ENCODE assay signal across 8 mouse cellular contexts in the genomic region with DNA sequence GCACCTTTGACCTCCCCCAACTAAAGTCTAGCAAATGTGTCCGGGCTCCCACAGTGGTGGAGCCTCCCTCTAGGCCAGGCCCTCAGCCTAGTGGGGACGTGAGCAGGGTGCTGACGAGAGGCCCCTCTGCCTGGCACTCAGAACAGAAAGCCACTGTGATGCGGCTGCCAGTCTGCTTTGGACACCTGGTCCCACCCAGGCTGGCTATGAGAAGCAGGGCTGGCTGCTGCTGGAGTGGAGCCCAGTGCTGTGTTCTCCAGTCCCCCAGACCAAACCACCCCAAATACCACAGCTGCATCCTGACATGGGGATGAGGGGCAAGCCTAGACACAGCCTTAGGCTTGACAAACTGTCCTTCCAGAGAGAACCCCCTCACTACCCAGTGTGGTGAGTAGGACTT. TPM values are rescaled to one million over a fixed set of nuclear protein-coding genes. Genes with fewer than 3 reads are reported as not detected.
DNase-seq lines count a peak whose midpoint lies in the region; ATAC-seq and TF ChIP-seq lines count a peak whose summit lies in the region.
"Had no signal": no experiment of that assay in that cellular context is flagged by ENCODE, and none has a peak within 500 bp of the region (broad histone marks: within the 10 kb centered on the region; RNA-seq: fewer than 3 reads in every experiment).

No protein-coding gene starts in this region.

- no peak for TF ChIP-seq POLR2A in brain, embryonic 14.5 days (IDR thresholded peaks at IDR 0.05; ENCODE audit: borderline replicate concordance, extremely low read depth, insufficient read depth, insufficient read length, poor library complexity, severe bottlenecking)

- peak; percentile 53 to 68 for DNase-seq in left cerebral cortex, postnatal 14 days (ENCODE audit: low spot score in 2 of 2)
- DNase-seq in left cerebral cortex, postnatal 36 days (ENCODE audit: low spot score in 2 of 2), result no peak
- DNase-seq in brain, embryonic 14.5 days (ENCODE audit: low read depth), result peak; percentile 84
- DNase-seq in heart, postnatal 4 days, result no peak
- DNase-seq: adrenal gland, postnatal 10 days had no signal

- 0 out of 2 replicates have a peak, but pooled peaks have one; percentile 19 for ATAC-seq in erythroblast, adult 5-6 weeks (replicated peaks; ENCODE audit: low FRiP score, poor library complexity, severe bottlenecking)
- peak; percentile 16 for ATAC-seq in megakaryocyte-erythroid progenitor cell, adult 5-6 weeks (replicated peaks; ENCODE audit: low FRiP score, low TSS enrichment, poor library complexity, severe bottlenecking)
- no peak for ATAC-seq in CD4-positive, CD25-positive, alpha-beta regulatory T cell, adult 4 months

- intact Hi-C loops in left cerebral cortex, postnatal 14 days (cut with DNase I), result no loop called here
- intact Hi-C loops in left cerebral cortex, postnatal 36 days (cut with DNase I), result loop anchor here (5.0 kb wide), 1 partner anchor 41 kb away; a partner anchor contains a TSS

- TF ChIP-seq CTCF in brain, embryonic 14.5 days (IDR thresholded peaks at IDR 0.05; ENCODE audit: borderline replicate concordance, extremely low read depth, insufficient read depth, insufficient read length), result no peak

RNA-seq across cellular contexts. Expression of a gene that starts 42.4 kb away (rescaled TPM):
- total RNA-seq in left cerebral cortex, postnatal 14 days (2021), result 10 to 100 TPM; 21.6 to 22.4 TPM
- 10 to 100 TPM; 16.7 to 28.8 TPM for total RNA-seq in left cerebral cortex, postnatal 36 days (2021)
- 24.1 and 31.6 TPM in 2 replicates for polyA plus RNA-seq in brain, embryonic 14.5 days (2012; rRNA removed)
- total RNA-seq in erythroblast, adult 5-6 weeks (2015; ENCODE audit: low replicate concordance), result 56.1 and 68.1 TPM in 2 replicates
- 180 TPM in 2 replicates for total RNA-seq in erythroblast, adult 5-6 weeks (2017; ENCODE audit: low replicate concordance)
- total RNA-seq in megakaryocyte-erythroid progenitor cell, adult 5-6 weeks (2014; fragmentation: Nextera tagmentation), result 57.8 and 68.4 TPM in 2 replicates
- total RNA-seq in megakaryocyte-erythroid progenitor cell, adult 5-6 weeks (2017), result 66.9 and 100 TPM in 2 replicates
- 100 to 1,000 TPM in 1 of 2 experiments, 10 to 100 TPM in 1; 89.5 to 106 TPM for polyA plus RNA-seq in CD4-positive, CD25-positive, alpha-beta regulatory T cell, adult 4 months (2017; shearing (Covaris generic))
- 10 to 100 TPM; 10.9 to 11.4 TPM for total RNA-seq in heart, postnatal 4 days (2021)

Comparison
In these comparisons a context has a peak if more than half of its experiments do, and no peak if none do; other contexts are left out.
1. DNase-seq: peak in left cerebral cortex, postnatal 14 days (2 of 2) and brain, embryonic 14.5 days (single experiment); none in left cerebral cortex, postnatal 36 days (0 of 2) and heart, postnatal 4 days (single experiment).